Mouse (Mus musculus) hindbrain, embryonic 15.5 days (tissue): ENCODE data around the gene Sipa1l3. TPM values are rescaled to one million over a fixed set of nuclear protein-coding genes. Genes with fewer than 3 reads are reported as not detected.

ENCODE experiments used
- ATAC-seq: fragments of 200-750 bp; cut with Nextera tagmentation; 2 replicates; pipeline ENCODE4 v1.8.0; 2017; ENCODE audit warnings: low read depth, moderate number of reproducible peaks, moderate TSS enrichment; ENCODE audit not compliant: low FRiP score
- H3K27ac ChIP-seq: fragments of 300-500 bp; sonication (generic); replicated peaks from 2 replicates; pipeline ENCODE4 v1.5.1; 2015; ENCODE audit warnings: mild to moderate bottlenecking, inconsistent platforms
- H3K27me3 ChIP-seq: fragments of 300-500 bp; sonication (generic); 2 replicates; pipeline ENCODE4 v1.6.1; 2015; ENCODE audit warnings: control low read depth, inconsistent platforms
- H3K36me3 ChIP-seq: fragments of 300-500 bp; sonication (generic); 2 replicates; pipeline ENCODE4 v1.6.1; 2015; ENCODE audit warnings: control low read depth, inconsistent platforms
- H3K4me1 ChIP-seq: fragments of 300-500 bp; sonication (generic); replicated peaks from 2 replicates; pipeline ENCODE4 v1.6.1; 2015; ENCODE audit warnings: control low read depth, inconsistent platforms
- H3K4me2 ChIP-seq: fragments of 300-500 bp; sonication (generic); 2 replicates; pipeline ENCODE4 v1.6.1; 2015; ENCODE audit warnings: moderate library complexity, mild to moderate bottlenecking, inconsistent platforms
- H3K4me3 ChIP-seq: fragments of 300-500 bp; sonication (generic); 2 replicates; pipeline ENCODE4 v1.5.1; 2015; ENCODE audit warnings: mild to moderate bottlenecking, inconsistent platforms
- H3K9ac ChIP-seq: fragments of 300-500 bp; sonication (generic); 2 replicates; pipeline ENCODE4 v1.6.1; 2015; ENCODE audit warnings: inconsistent platforms
- H3K9me3 ChIP-seq: fragments of 300-500 bp; sonication (generic); 2 replicates; pipeline ENCODE4 v1.6.1; 2016; ENCODE audit warnings: control low read depth, inconsistent platforms
- WGBS: fragments of 180-500 bp; shearing (Covaris S2); methylation state at CpG from one replicate; pipeline ENCODE4 v1.1.7; 2015; 5-methylcytosine and 5-hydroxymethylcytosine counted together
- polyA plus RNA-seq: library from polyadenylated mRNA; unstranded; fragments of >200 nt; fragmentation: Nextera tagmentation; extraction: Ambion mirVana; gene quantifications from 2 replicates; pipeline ENCODE4 v1.2.1, GENCODE M21; 2015

Gene Sipa1l3
- 22.4 and 23.3 TPM in 2 replicates for polyA plus RNA-seq

- Histone ChIP-seq H3K27ac (peak within 1 kb of the TSS; percentile 93), H3K4me2 (peak within 1 kb of the TSS; percentile 71), H3K4me3 (peak within 1 kb of the TSS; percentile 96), H3K27me3 (no peaks in the 10 kb centered on the region), H3K4me1 (peaks cover 32% of the 10 kb centered on the region), H3K9me3 (no peaks in the 10 kb centered on the region), H3K9ac (peak within 1 kb of the TSS; percentile 95), H3K36me3 (no peaks in the 10 kb centered on the region)
- WGBS: 0% methylated on average over 84 of the region's 88 CpGs
- ATAC-seq: peak; percentile 97
These were observed at the start of gene Sipa1l3 for GRCm38 (mm10) chr7:29518421-29519210. Gene Sipa1l3, minus strand, starts transcription at chr7:29518641.

GRCm38 (mm10) chr7:29563006-29563405 lies 44.6 kb upstream of the Sipa1l3 start:
- WGBS: 92% methylated on average over 10 of the region's 10 CpGs
- no peak overlapping the region for H3K4me3 ChIP-seq
- no peaks in the 10 kb centered on the region for H3K27me3 ChIP-seq
- no peaks in the 10 kb centered on the region for H3K9me3 ChIP-seq
- no peaks in the 10 kb centered on the region for H3K4me1 ChIP-seq
- no peaks in the 10 kb centered on the region for H3K36me3 ChIP-seq
- no peak for ATAC-seq
- H3K9ac ChIP-seq: no peak overlapping the region
- H3K4me2 ChIP-seq: no peak overlapping the region
- no peak overlapping the region for H3K27ac ChIP-seq

- WGBS: 83% methylated on average over 9 of the region's 9 CpGs
- Histone ChIP-seq H3K9ac (no peak overlapping the region), H3K4me2 (no peak overlapping the region), H3K9me3 (no peaks in the 10 kb centered on the region), H3K36me3 (no peaks in the 10 kb centered on the region), H3K4me3 (no peak overlapping the region), H3K27me3 (no peaks in the 10 kb centered on the region), H3K27ac (no peak overlapping the region), H3K4me1 (no peaks in the 10 kb centered on the region)
- ATAC-seq: no peak
These were observed 42.6 kb upstream of the Sipa1l3 start for GRCm38 (mm10) chr7:29561046-29561445.

- Histone ChIP-seq H3K4me3 (no peak overlapping the region), H3K27me3 (no peaks in the 10 kb centered on the region), H3K4me1 (no peaks in the 10 kb centered on the region), H3K9ac (no peak overlapping the region), H3K27ac (no peak overlapping the region), H3K36me3 (no peaks in the 10 kb centered on the region), H3K4me2 (no peak overlapping the region), H3K9me3 (no peaks in the 10 kb centered on the region)
- WGBS: 88% methylated on average over 4 of the region's 4 CpGs
- no peak for ATAC-seq
These were observed 40.8 kb upstream of the Sipa1l3 start for GRCm38 (mm10) chr7:29559290-29559689.

- no peaks in the 10 kb centered on the region for H3K4me1 ChIP-seq
- no peaks in the 10 kb centered on the region for H3K27me3 ChIP-seq
- no peaks in the 10 kb centered on the region; the same call in 1 of the 2 replicates for H3K9me3 ChIP-seq
- H3K27ac ChIP-seq: no peak overlapping the region
- no peaks in the 10 kb centered on the region for H3K36me3 ChIP-seq
- no peak overlapping the region for H3K4me2 ChIP-seq
- no peak for ATAC-seq
- WGBS: 76% methylated on average over 1 of the region's 1 CpGs
- H3K9ac ChIP-seq: no peak overlapping the region
- no peak overlapping the region for H3K4me3 ChIP-seq
These were observed 40.3 kb upstream of the Sipa1l3 start for GRCm38 (mm10) chr7:29558744-29559143.

GRCm38 (mm10) chr7:29556283-29556682 lies 37.8 kb upstream of the Sipa1l3 start:
- 77% methylated on average over 4 of the region's 4 CpGs for WGBS
- Histone ChIP-seq H3K27ac (no peak overlapping the region), H3K4me3 (no peak overlapping the region), H3K9me3 (no peaks in the 10 kb centered on the region; the same call in 1 of the 2 replicates), H3K4me2 (no peak overlapping the region), H3K4me1 (no peaks in the 10 kb centered on the region), H3K27me3 (no peaks in the 10 kb centered on the region), H3K36me3 (no peaks in the 10 kb centered on the region), H3K9ac (no peak overlapping the region)
- no peak for ATAC-seq

GRCm38 (mm10) chr7:29555521-29555920 lies 37.1 kb upstream of the Sipa1l3 start:
- no peaks in the 10 kb centered on the region for H3K27me3 ChIP-seq
- 80% methylated on average over 5 of the region's 5 CpGs for WGBS
- no peak overlapping the region for H3K4me3 ChIP-seq
- no peak overlapping the region for H3K9ac ChIP-seq
- no peak overlapping the region for H3K4me2 ChIP-seq
- no peak overlapping the region for H3K27ac ChIP-seq
- no peaks in the 10 kb centered on the region for H3K36me3 ChIP-seq
- H3K4me1 ChIP-seq: no peaks in the 10 kb centered on the region
- no peak for ATAC-seq
- no peaks in the 10 kb centered on the region; the same call in 1 of the 2 replicates for H3K9me3 ChIP-seq

GRCm38 (mm10) chr7:29555051-29555450 lies 36.6 kb upstream of the Sipa1l3 start:
- no peaks in the 10 kb centered on the region for H3K36me3 ChIP-seq
- ATAC-seq: no peak

GRCm38 (mm10) chr7:29550691-29551090 lies 32.2 kb upstream of the Sipa1l3 start:
- no peaks in the 10 kb centered on the region for H3K36me3 ChIP-seq
- H3K9ac ChIP-seq: no peak overlapping the region
- H3K4me2 ChIP-seq: no peak overlapping the region
- ATAC-seq: no peak
- no peaks in the 10 kb centered on the region for H3K27me3 ChIP-seq
- no peak overlapping the region for H3K4me3 ChIP-seq
- 68% methylated on average over 3 of the region's 3 CpGs for WGBS
- H3K9me3 ChIP-seq: no peaks in the 10 kb centered on the region; the same call in 1 of the 2 replicates
- no peaks in the 10 kb centered on the region for H3K4me1 ChIP-seq
- H3K27ac ChIP-seq: no peak overlapping the region

More at GRCm38 (mm10) chr7:29555051-29555450, 36.6 kb upstream of the Sipa1l3 start:
- Histone ChIP-seq H3K9me3 (no peaks in the 10 kb centered on the region; the same call in 1 of the 2 replicates), H3K27me3 (no peaks in the 10 kb centered on the region), H3K27ac (no peak overlapping the region), H3K4me3 (no peak overlapping the region), H3K4me2 (no peak overlapping the region), H3K9ac (no peak overlapping the region), H3K4me1 (no peaks in the 10 kb centered on the region)
- WGBS: 92% methylated on average over 13 of the region's 13 CpGs

GRCm38 (mm10) chr7:29541608-29542007 lies 23.2 kb upstream of the Sipa1l3 start:
- Histone ChIP-seq H3K4me1 (no peaks in the 10 kb centered on the region), H3K4me3 (no peak overlapping the region), H3K36me3 (no peaks in the 10 kb centered on the region), H3K27ac (no peak overlapping the region), H3K4me2 (no peak overlapping the region), H3K9me3 (no peaks in the 10 kb centered on the region), H3K27me3 (no peaks in the 10 kb centered on the region), H3K9ac (no peak overlapping the region)
- WGBS: 78% methylated on average over 4 of the region's 4 CpGs
- ATAC-seq: no peak

- 88% methylated on average over 5 of the region's 5 CpGs for WGBS
- no peak for ATAC-seq
- no peaks in the 10 kb centered on the region for H3K4me1 ChIP-seq
- no peak overlapping the region for H3K4me2 ChIP-seq
- H3K9ac ChIP-seq: no peak overlapping the region
- H3K27ac ChIP-seq: no peak overlapping the region
- H3K4me3 ChIP-seq: no peak overlapping the region
- no peaks in the 10 kb centered on the region for H3K27me3 ChIP-seq
- no peaks in the 10 kb centered on the region for H3K9me3 ChIP-seq
- H3K36me3 ChIP-seq: no peaks in the 10 kb centered on the region
These were observed 22.7 kb upstream of the Sipa1l3 start for GRCm38 (mm10) chr7:29541186-29541585.

GRCm38 (mm10) chr7:29540631-29541030 lies 22.2 kb upstream of the Sipa1l3 start:
- no peak for ATAC-seq
- Histone ChIP-seq H3K27ac (no peak overlapping the region), H3K4me3 (no peak overlapping the region), H3K4me1 (no peaks in the 10 kb centered on the region), H3K9ac (no peak overlapping the region), H3K9me3 (no peaks in the 10 kb centered on the region), H3K36me3 (no peaks in the 10 kb centered on the region), H3K27me3 (no peaks in the 10 kb centered on the region), H3K4me2 (no peak overlapping the region)
- 94% methylated on average over 7 of the region's 7 CpGs for WGBS
